Mouse (Mus musculus) heart, adult 11 months (tissue): Measurements from ENCODE around the gene Stard13.

ENCODE experiments used
- DNase-seq: peaks from one replicate; pipeline ENCODE4 v3.0.0; 2022

Gene Stard13

GRCm38 (mm10) chr5:151233400-151234031, at the start of gene Stard13:
Gene Stard13, minus strand, starts transcription at chr5:151233836.
- peak; percentile 95 for DNase-seq

- no peak for DNase-seq
Observed at GRCm38 (mm10) chr5:151279531-151279930, 45.9 kb upstream of the Stard13 start.

- no peak for DNase-seq
Observed at GRCm38 (mm10) chr5:151277927-151278326, 44.3 kb upstream of the Stard13 start.

GRCm38 (mm10) chr5:151275986-151276385, 42.4 kb upstream of the Stard13 start:
- no peak for DNase-seq

GRCm38 (mm10) chr5:151274265-151274664, 40.6 kb upstream of the Stard13 start:
- no peak for DNase-seq

- no peak for DNase-seq
Observed at GRCm38 (mm10) chr5:151270815-151271214, 37.2 kb upstream of the Stard13 start.

- DNase-seq: no peak
Observed at GRCm38 (mm10) chr5:151266896-151267634, 33.4 kb upstream of the Stard13 start.

GRCm38 (mm10) chr5:151261558-151261957, 27.9 kb upstream of the Stard13 start:
- DNase-seq: no peak

GRCm38 (mm10) chr5:151252213-151252612, 18.6 kb upstream of the Stard13 start:
- DNase-seq: peak; percentile 86

- DNase-seq: no peak
Observed at GRCm38 (mm10) chr5:151251656-151252055, 18.0 kb upstream of the Stard13 start.

GRCm38 (mm10) chr5:151248671-151249620, 15.3 kb upstream of the Stard13 start:
- no peak for DNase-seq

- no peak for DNase-seq
Observed at GRCm38 (mm10) chr5:151248084-151248483, 14.4 kb upstream of the Stard13 start.

GRCm38 (mm10) chr5:151247115-151247875, 13.7 kb upstream of the Stard13 start:
- DNase-seq: no peak

GRCm38 (mm10) chr5:151246287-151246686, 12.7 kb upstream of the Stard13 start:
- no peak for DNase-seq

- no peak for DNase-seq
Observed at GRCm38 (mm10) chr5:151245571-151245970, 11.9 kb upstream of the Stard13 start.

GRCm38 (mm10) chr5:151238730-151239129, 5.1 kb upstream of the Stard13 start:
- peak; percentile 53 for DNase-seq

- DNase-seq: no peak
Observed at GRCm38 (mm10) chr5:151236411-151236810, 2.8 kb upstream of the Stard13 start.

GRCm38 (mm10) chr5:151232576-151233299, 898 bp downstream of the Stard13 start:
- DNase-seq: peak; percentile 85

- peak; percentile 57 for DNase-seq
Observed at GRCm38 (mm10) chr5:151231861-151232260, 1.8 kb downstream of the Stard13 start.

GRCm38 (mm10) chr5:151231411-151231810, 2.2 kb downstream of the Stard13 start:
- DNase-seq: peak; percentile 79

GRCm38 (mm10) chr5:151230427-151230826, 3.2 kb downstream of the Stard13 start:
- DNase-seq: peak; percentile 39
